Mouse (Mus musculus) ES-E14 (cell line): ENCODE measurements around the gene Serinc2.

ENCODE experiments used
- CHD2 ChIP-seq: IDR thresholded peaks from 2 replicates; pipeline ENCODE4 v1.6.1; 2014; ENCODE audit warnings: mild to moderate bottlenecking, low read depth, low read length, inconsistent platforms
- HCFC1 ChIP-seq: IDR thresholded peaks from 2 replicates; pipeline ENCODE4 v1.6.1; 2012; ENCODE audit warnings: low read length, inconsistent platforms, borderline replicate concordance; ENCODE audit not compliant: insufficient read depth
- MAFK ChIP-seq: IDR thresholded peaks from 2 replicates; pipeline ENCODE4 v1.6.1; 2014; ENCODE audit warnings: mild to moderate bottlenecking, low read depth, low read length, inconsistent platforms; ENCODE audit not compliant: insufficient read depth
- ZC3H11A ChIP-seq: IDR thresholded peaks from 2 replicates; pipeline ENCODE4 v1.6.1; 2012; ENCODE audit warnings: low read depth, mild to moderate bottlenecking, inconsistent platforms, low read length, borderline replicate concordance
- ZNF384 ChIP-seq: IDR thresholded peaks from 2 replicates; pipeline ENCODE4 v1.6.1; 2012; ENCODE audit warnings: low read depth, low read length, inconsistent platforms

GRCm38 (mm10) chr4:130215392-130215791 lies 63.6 kb downstream of the Serinc2 start:
- TF ChIP-seq MAFK = no peak
- no peak for TF ChIP-seq ZC3H11A
- no peak for TF ChIP-seq ZNF384
- TF ChIP-seq HCFC1 = no peak
- TF ChIP-seq CHD2 = no peak
